Mouse (Mus musculus): ENCODE results near the gene Rps26. TPM values are rescaled to one million over a fixed set of nuclear protein-coding genes. Genes with fewer than 3 reads are reported as not detected.

Gene Rps26
- polyA plus RNA-seq, 1 experiment from 2014 or later: 409 TPM

GRCm38 (mm10) chr10:128598476-128598875 lies 28.1 kb downstream of the Rps26 start:
- no peaks in the 10 kb centered on the region for H3K9me3 ChIP-seq (replicated peaks)
- no peaks in the 10 kb centered on the region for H3K4me1 ChIP-seq (replicated peaks)
- no peak overlapping the region for H3K27ac ChIP-seq
- no peak for ATAC-seq (replicated peaks; ENCODE audit: insufficient number of reproducible peaks, insufficient read depth, low FRiP score, low read depth)
- 70% methylated on average over 2 of the region's 2 CpGs for WGBS
- H3K36me3 ChIP-seq: no peaks in the 10 kb centered on the region
- no peak overlapping the region for H3K9ac ChIP-seq
- no peak overlapping the region for H3K4me2 ChIP-seq
- no peaks in the 10 kb centered on the region for H3K27me3 ChIP-seq
- H3K4me3 ChIP-seq: no peak overlapping the region

GRCm38 (mm10) chr10:128592797-128593196 lies 33.8 kb downstream of the Rps26 start:
- Histone ChIP-seq H3K9ac (no peak overlapping the region), H3K27me3 (peaks cover 19% of the 10 kb centered on the region), H3K4me2 (no peak overlapping the region), H3K4me3 (no peak overlapping the region), H3K4me1 (replicated peaks) (peaks cover 15% of the 10 kb centered on the region), H3K36me3 (no peaks in the 10 kb centered on the region), H3K9me3 (replicated peaks) (no peaks in the 10 kb centered on the region), H3K27ac (no peak overlapping the region)
- no peak for ATAC-seq (replicated peaks; ENCODE audit: insufficient number of reproducible peaks, insufficient read depth, low FRiP score, low read depth)
- 70% methylated on average over 5 of the region's 5 CpGs for WGBS

GRCm38 (mm10) chr10:128591436-128591835 lies 35.1 kb downstream of the Rps26 start:
- Histone ChIP-seq H3K4me1 (replicated peaks) (peaks cover 15% of the 10 kb centered on the region), H3K36me3 (no peaks in the 10 kb centered on the region), H3K4me2 (no peak overlapping the region), H3K4me3 (no peak overlapping the region), H3K9me3 (replicated peaks) (no peaks in the 10 kb centered on the region), H3K27me3 (peaks cover 25% of the 10 kb centered on the region), H3K27ac (no peak overlapping the region), H3K9ac (no peak overlapping the region)
- WGBS: 62% methylated on average over 6 of the region's 6 CpGs
- no peak for ATAC-seq (replicated peaks; ENCODE audit: insufficient number of reproducible peaks, insufficient read depth, low FRiP score, low read depth)

GRCm38 (mm10) chr10:128590193-128590690 lies 36.3 kb downstream of the Rps26 start:
- H3K9ac ChIP-seq: peak overlapping the region; percentile 49
- peaks cover 15% of the 10 kb centered on the region for H3K4me1 ChIP-seq (replicated peaks)
- H3K36me3 ChIP-seq: no peaks in the 10 kb centered on the region
- peaks cover 25% of the 10 kb centered on the region for H3K27me3 ChIP-seq
- H3K27ac ChIP-seq: peak overlapping the region; percentile 35; the same call in 1 of the 2 replicates
- peak; percentile 50; the same call in 1 of the 2 replicates for ATAC-seq (replicated peaks; ENCODE audit: insufficient number of reproducible peaks, insufficient read depth, low FRiP score, low read depth)
- peak overlapping the region; percentile 99 for H3K4me2 ChIP-seq
- peak overlapping the region; percentile 67 for H3K4me3 ChIP-seq
- under 1% methylated on average over 43 of the region's 43 CpGs for WGBS
- no peaks in the 10 kb centered on the region for H3K9me3 ChIP-seq (replicated peaks)

GRCm38 (mm10) chr10:128589464-128590192 lies 36.9 kb downstream of the Rps26 start, which contains the start of gene Erbb3:
Gene Erbb3 (minus strand): TSS chr10:128589652.
- Histone ChIP-seq H3K27ac (peak within 1 kb of the TSS; percentile 35; the same call in 1 of the 2 replicates), H3K27me3 (peaks cover 25% of the 10 kb centered on the region), H3K36me3 (no peaks in the 10 kb centered on the region), H3K9ac (peak within 1 kb of the TSS; percentile 49), H3K4me1 (replicated peaks) (peaks cover 15% of the 10 kb centered on the region), H3K4me3 (peak within 1 kb of the TSS; percentile 67), H3K9me3 (replicated peaks) (no peaks in the 10 kb centered on the region), H3K4me2 (peak within 1 kb of the TSS; percentile 99)
- peak; percentile 33; the same call in 1 of the 2 replicates for ATAC-seq (replicated peaks; ENCODE audit: insufficient number of reproducible peaks, insufficient read depth, low FRiP score, low read depth)
- under 1% methylated on average over 43 of the region's 43 CpGs for WGBS

- no peaks in the 10 kb centered on the region for H3K36me3 ChIP-seq
- peak overlapping the region; percentile 49 for H3K9ac ChIP-seq
- H3K27me3 ChIP-seq: peaks cover 25% of the 10 kb centered on the region
- no peak overlapping the region for H3K27ac ChIP-seq
- ATAC-seq (replicated peaks; ENCODE audit: insufficient number of reproducible peaks, insufficient read depth, low FRiP score, low read depth): 0 out of 2 replicates have a peak, but pooled peaks have one; percentile 4
- peak overlapping the region; percentile 67 for H3K4me3 ChIP-seq
- peaks cover 20% of the 10 kb centered on the region for H3K4me1 ChIP-seq (replicated peaks)
- no peaks in the 10 kb centered on the region for H3K9me3 ChIP-seq (replicated peaks)
- H3K4me2 ChIP-seq: peak overlapping the region; percentile 99
- 2% methylated on average over 23 of the region's 23 CpGs for WGBS
These were observed 37.6 kb downstream of the Rps26 start for GRCm38 (mm10) chr10:128588775-128589463.

GRCm38 (mm10) chr10:128588136-128588535 lies 38.4 kb downstream of the Rps26 start:
- no peaks in the 10 kb centered on the region for H3K9me3 ChIP-seq (replicated peaks)
- 41% methylated on average over 1 of the region's 1 CpGs for WGBS
- H3K27me3 ChIP-seq: peaks cover 25% of the 10 kb centered on the region
- no peak overlapping the region for H3K27ac ChIP-seq
- peak overlapping the region; percentile 1; the same call in 1 of the 2 replicates for H3K4me2 ChIP-seq
- no peak overlapping the region for H3K4me3 ChIP-seq
- no peaks in the 10 kb centered on the region for H3K36me3 ChIP-seq
- no peak for ATAC-seq (replicated peaks; ENCODE audit: insufficient number of reproducible peaks, insufficient read depth, low FRiP score, low read depth)
- H3K4me1 ChIP-seq (replicated peaks): peaks cover 28% of the 10 kb centered on the region
- no peak overlapping the region for H3K9ac ChIP-seq

- 55% methylated on average over 8 of the region's 8 CpGs for WGBS
- H3K4me2 ChIP-seq: no peak overlapping the region; the same call in 1 of the 2 replicates
- H3K36me3 ChIP-seq: no peaks in the 10 kb centered on the region
- H3K27me3 ChIP-seq: peaks cover 25% of the 10 kb centered on the region
- H3K9me3 ChIP-seq (replicated peaks): no peaks in the 10 kb centered on the region
- no peak for ATAC-seq (replicated peaks; ENCODE audit: insufficient number of reproducible peaks, insufficient read depth, low FRiP score, low read depth)
- H3K27ac ChIP-seq: no peak overlapping the region; the same call in 1 of the 2 replicates
- H3K9ac ChIP-seq: no peak overlapping the region
- H3K4me1 ChIP-seq (replicated peaks): peaks cover 28% of the 10 kb centered on the region
- no peak overlapping the region for H3K4me3 ChIP-seq
These were observed 38.9 kb downstream of the Rps26 start for GRCm38 (mm10) chr10:128587697-128588096.

GRCm38 (mm10) chr10:128587120-128587519 lies 39.4 kb downstream of the Rps26 start:
- no peak overlapping the region for H3K4me3 ChIP-seq
- H3K4me2 ChIP-seq: no peak overlapping the region
- peaks cover 25% of the 10 kb centered on the region for H3K27me3 ChIP-seq
- H3K4me1 ChIP-seq (replicated peaks): peaks cover 28% of the 10 kb centered on the region
- WGBS: 52% methylated on average over 4 of the region's 4 CpGs
- H3K9me3 ChIP-seq (replicated peaks): no peaks in the 10 kb centered on the region
- H3K27ac ChIP-seq: no peak overlapping the region
- no peak overlapping the region for H3K9ac ChIP-seq
- no peak for ATAC-seq (replicated peaks; ENCODE audit: insufficient number of reproducible peaks, insufficient read depth, low FRiP score, low read depth)
- H3K36me3 ChIP-seq: no peaks in the 10 kb centered on the region

GRCm38 (mm10) chr10:128586546-128586945 lies 40.0 kb downstream of the Rps26 start:
- no peak overlapping the region for H3K9ac ChIP-seq
- no peaks in the 10 kb centered on the region for H3K36me3 ChIP-seq
- no peak for ATAC-seq (replicated peaks; ENCODE audit: insufficient number of reproducible peaks, insufficient read depth, low FRiP score, low read depth)
- peaks cover 28% of the 10 kb centered on the region for H3K4me1 ChIP-seq (replicated peaks)
- H3K4me3 ChIP-seq: no peak overlapping the region
- WGBS: 20% methylated on average over 1 of the region's 1 CpGs
- H3K27ac ChIP-seq: no peak overlapping the region
- H3K4me2 ChIP-seq: no peak overlapping the region
- H3K27me3 ChIP-seq: peaks cover 25% of the 10 kb centered on the region
- H3K9me3 ChIP-seq (replicated peaks): no peaks in the 10 kb centered on the region

GRCm38 (mm10) chr10:128584386-128584785 lies 42.2 kb downstream of the Rps26 start:
- H3K27me3 ChIP-seq: peaks cover 21% of the 10 kb centered on the region
- H3K27ac ChIP-seq: peak overlapping the region; percentile 73; the same call in 1 of the 2 replicates
- H3K9ac ChIP-seq: no peak overlapping the region
- peak overlapping the region; percentile 59 for H3K4me2 ChIP-seq
- peak overlapping the region; percentile 39; the same call in 1 of the 2 replicates for H3K4me3 ChIP-seq
- 13% methylated on average over 4 of the region's 4 CpGs for WGBS
- no peaks in the 10 kb centered on the region for H3K36me3 ChIP-seq
- no peak for ATAC-seq (replicated peaks; ENCODE audit: insufficient number of reproducible peaks, insufficient read depth, low FRiP score, low read depth)
- peaks cover 27% of the 10 kb centered on the region for H3K4me1 ChIP-seq (replicated peaks)
- H3K9me3 ChIP-seq (replicated peaks): no peaks in the 10 kb centered on the region

Data from heart, embryonic 15.5 days (tissue).